In genomic region chr4:116782171-116782570, GRCm38 (mm10) we compare ENCODE assay signal across 17 mouse cellular contexts. TPM values are rescaled to one million over a fixed set of nuclear protein-coding genes. Genes with fewer than 3 reads are reported as not detected.
A peak's percentile ranks its signal among the peaks of the same experiment; 100 is the strongest.
DNase-seq lines count a peak whose midpoint lies in the region; ATAC-seq and TF ChIP-seq lines count a peak whose summit lies in the region.
"Had no signal": no experiment of that assay in that cellular context is flagged by ENCODE, and none has a peak within 500 bp of the region (broad histone marks: within the 10 kb centered on the region; RNA-seq: fewer than 3 reads in every experiment).

No protein-coding gene starts in this region.

- DNase-seq in forebrain, embryonic 10.5 days (ENCODE audit: extremely low spot score, low spot score) = peak; percentile 29
- no peak for DNase-seq in forebrain, postnatal 0 days
- DNase-seq in left cerebral cortex, adult 2 months (ENCODE audit: extremely low spot score in 1 of 2, low spot score in 2 of 2) = no peak
- DNase-seq in left cerebral cortex, postnatal 36 days (ENCODE audit: low spot score in 2 of 2) = no peak
- peak; percentile 78 for DNase-seq in brain, adult 2 months (ENCODE audit: low read depth, low spot score)
- no peak for DNase-seq in ovary, adult 18-20 months (ENCODE audit: low spot score)
- no peak for DNase-seq in heart, postnatal 14 days
- DNase-seq: adrenal gland, adult 8-10 months; liver, embryonic 13.5 days; lung, postnatal 14 days; thymus, postnatal 25 days had no signal

- intact Hi-C loops in left cerebral cortex, adult 2 months (cut with DNase I) = no loop called here
- intact Hi-C loops in left cerebral cortex, postnatal 36 days (cut with DNase I) = no loop called here
- intact Hi-C loops in heart, postnatal 14 days (cut with DNase I) = no loop called here

- 7% methylated on average over 8 of the region's 8 CpGs for WGBS in forebrain, embryonic 10.5 days
- 9% methylated on average over 8 of the region's 8 CpGs for WGBS in forebrain, postnatal 0 days
- WGBS in midbrain, embryonic 13.5 days = 5% methylated on average over 8 of the region's 8 CpGs

- TF ChIP-seq CTCF in forebrain, postnatal 0 days (IDR thresholded peaks at IDR 0.05; ENCODE audit: low read depth) = no peak
- no peak for TF ChIP-seq CTCF in left cerebral cortex, adult 2 months (IDR thresholded peaks at IDR 0.05)

- H3K27me3 ChIP-seq in forebrain, embryonic 10.5 days (ENCODE audit: poor library complexity, severe bottlenecking) = 0 out of 2 replicates have a peak, but pooled peaks cover 7% of the 10 kb centered on the region
- no peaks in the 10 kb centered on the region for H3K27me3 ChIP-seq in forebrain, postnatal 0 days (ENCODE audit: insufficient read depth, low read length)
- 0 out of 2 replicates have a peak, but pooled peaks cover 2% of the 10 kb centered on the region for H3K27me3 ChIP-seq in midbrain, embryonic 13.5 days
- H3K27me3 ChIP-seq: embryonic facial prominence, embryonic 13.5 days; kidney, embryonic 15.5 days; liver, embryonic 13.5 days; Patski had no signal

- H3K4me2 ChIP-seq in forebrain, postnatal 0 days (ENCODE audit: low read depth) = no peak overlapping the region
- peak overlapping the region; percentile 9; the same call in 1 of the 2 replicates for H3K4me2 ChIP-seq in midbrain, embryonic 13.5 days (replicated peaks)
- H3K4me2 ChIP-seq: embryonic facial prominence, embryonic 13.5 days; heart, embryonic 11.5 days; kidney, embryonic 15.5 days; liver, embryonic 13.5 days had no signal

- no peaks in the 10 kb centered on the region for H3K36me3 ChIP-seq in forebrain, embryonic 10.5 days (replicated peaks)
- no peaks in the 10 kb centered on the region for H3K36me3 ChIP-seq in forebrain, postnatal 0 days (ENCODE audit: insufficient read depth)
- no peaks in the 10 kb centered on the region for H3K36me3 ChIP-seq in midbrain, embryonic 13.5 days
- H3K36me3 ChIP-seq: embryonic facial prominence, embryonic 13.5 days; kidney, embryonic 15.5 days; liver, embryonic 13.5 days had no signal

- ATAC-seq in forebrain, postnatal 0 days = no peak; the same call in 1 of the 2 replicates
- ATAC-seq in midbrain, embryonic 13.5 days = no peak
- ATAC-seq: Patski had no signal

- peaks cover 20% of the 10 kb centered on the region for H3K4me1 ChIP-seq in forebrain, embryonic 10.5 days
- no peaks in the 10 kb centered on the region for H3K4me1 ChIP-seq in forebrain, postnatal 0 days (ENCODE audit: insufficient read depth)
- H3K4me1 ChIP-seq in midbrain, embryonic 13.5 days (replicated peaks) = peaks cover 9% of the 10 kb centered on the region
- H3K4me1 ChIP-seq: embryonic facial prominence, embryonic 13.5 days; kidney, embryonic 15.5 days; liver, embryonic 13.5 days had no signal

- no peak overlapping the region for H3K9ac ChIP-seq in forebrain, postnatal 0 days
- H3K9ac ChIP-seq in midbrain, embryonic 13.5 days (replicated peaks) = peak overlapping the region; percentile 30; the same call in 1 of the 2 replicates
- H3K9ac ChIP-seq: embryonic facial prominence, embryonic 13.5 days; kidney, embryonic 15.5 days; liver, embryonic 13.5 days had no signal

- peaks cover 5% of the 10 kb centered on the region; the same call in 1 of the 2 replicates for H3K9me3 ChIP-seq in forebrain, embryonic 10.5 days
- H3K9me3 ChIP-seq in forebrain, postnatal 0 days (ENCODE audit: low read length) = no peaks in the 10 kb centered on the region
- H3K9me3 ChIP-seq in midbrain, embryonic 13.5 days = 0 out of 2 replicates have a peak, but pooled peaks cover 4% of the 10 kb centered on the region
- H3K9me3 ChIP-seq: embryonic facial prominence, embryonic 13.5 days; kidney, embryonic 15.5 days had no signal

- peak overlapping the region; percentile 24; the same call in 1 of the 2 replicates for H3K4me3 ChIP-seq in forebrain, embryonic 10.5 days
- H3K4me3 ChIP-seq in forebrain, postnatal 0 days (ENCODE audit: low read depth, low read length) = no peak overlapping the region
- H3K4me3 ChIP-seq in left cerebral cortex, adult 2 months = no peak overlapping the region
- H3K4me3 ChIP-seq in midbrain, embryonic 13.5 days (replicated peaks) = no peak overlapping the region
- H3K4me3 ChIP-seq: embryonic facial prominence, embryonic 13.5 days; kidney, embryonic 15.5 days; liver, embryonic 13.5 days; myocyte had no signal

- H3K27ac ChIP-seq in forebrain, embryonic 10.5 days = peak overlapping the region; percentile 76
- H3K27ac ChIP-seq in forebrain, postnatal 0 days (ENCODE audit: low read depth, low read length) = no peak overlapping the region
- H3K27ac ChIP-seq in left cerebral cortex, adult 2 months = peak overlapping the region; percentile 57
- H3K27ac ChIP-seq in midbrain, embryonic 13.5 days = peak overlapping the region; percentile 27; the same call in 1 of the 2 replicates
- H3K27ac ChIP-seq: embryonic facial prominence, embryonic 13.5 days; kidney, embryonic 15.5 days; liver, embryonic 13.5 days had no signal

RNA-seq across cellular contexts. Expression of gene Toe1, which starts 25.3 kb away (rescaled TPM):
- 41.3 and 44.1 TPM in 2 replicates for polyA plus RNA-seq in forebrain, embryonic 10.5 days (2016; fragmentation: Nextera tagmentation; extraction: Ambion mirVana)
- 34.2 and 39.9 TPM in 2 replicates for total RNA-seq in forebrain, postnatal 0 days (2014; rRNA removed)
- 20.2 and 23.2 TPM in 2 replicates for polyA plus RNA-seq in forebrain, postnatal 0 days (2015; fragmentation: Nextera tagmentation; extraction: Ambion mirVana)
- total RNA-seq in left cerebral cortex, adult 2 months (2021) = 10 to 100 TPM; 13.0 to 13.4 TPM
- 10 to 100 TPM; 10.7 to 12.1 TPM for total RNA-seq in left cerebral cortex, postnatal 36 days (2021)
- polyA plus RNA-seq in midbrain, embryonic 13.5 days (2015; fragmentation: Nextera tagmentation; extraction: Ambion mirVana) = 30.3 and 33.1 TPM in 2 replicates
- 1 to 10 TPM; 8.6 to 9.3 TPM for total RNA-seq in heart, postnatal 14 days (2021)

RNA-seq across cellular contexts. Expression of gene Mutyh, which starts 25.4 kb away (rescaled TPM):
- 30.4 and 30.6 TPM in 2 replicates for polyA plus RNA-seq in forebrain, embryonic 10.5 days (2016; fragmentation: Nextera tagmentation; extraction: Ambion mirVana)
- 12.9 and 13.6 TPM in 2 replicates for total RNA-seq in forebrain, postnatal 0 days (2014; rRNA removed)
- polyA plus RNA-seq in forebrain, postnatal 0 days (2015; fragmentation: Nextera tagmentation; extraction: Ambion mirVana) = 3.2 and 4.7 TPM in 2 replicates
- 1 to 10 TPM; 2.5 to 3.8 TPM for total RNA-seq in left cerebral cortex, adult 2 months (2021)
- 1 to 10 TPM; 1.6 to 3.0 TPM for total RNA-seq in left cerebral cortex, postnatal 36 days (2021)
- 10.2 and 10.6 TPM in 2 replicates for polyA plus RNA-seq in midbrain, embryonic 13.5 days (2015; fragmentation: Nextera tagmentation; extraction: Ambion mirVana)
- total RNA-seq in heart, postnatal 14 days (2021) = under 1 TPM; 0.88 to 0.96 TPM

RNA-seq across cellular contexts. Expression of gene Hpdl, which starts 39.3 kb away (rescaled TPM):
- 1.5 and 2.2 TPM in 2 replicates for polyA plus RNA-seq in forebrain, embryonic 10.5 days (2016; fragmentation: Nextera tagmentation; extraction: Ambion mirVana)
- total RNA-seq in forebrain, postnatal 0 days (2014; rRNA removed) = 0.38 and 0.43 TPM in 2 replicates
- polyA plus RNA-seq in forebrain, postnatal 0 days (2015; fragmentation: Nextera tagmentation; extraction: Ambion mirVana) = 0.74 and 0.78 TPM in 2 replicates
- 1 to 10 TPM; 1.4 to 1.6 TPM for total RNA-seq in left cerebral cortex, adult 2 months (2021)
- total RNA-seq in left cerebral cortex, postnatal 36 days (2021) = 1 to 10 TPM in 1 of 2 experiments, under 1 TPM in 1; 0.72 to 1.1 TPM
- 0.62 and 1.0 TPM in 2 replicates for polyA plus RNA-seq in midbrain, embryonic 13.5 days (2015; fragmentation: Nextera tagmentation; extraction: Ambion mirVana)
- 1 to 10 TPM; 3.2 to 3.6 TPM for total RNA-seq in heart, postnatal 14 days (2021)

Comparison
In these comparisons a context has a peak if more than half of its experiments do, and no peak if none do; other contexts are left out.
1. DNase-seq: peak in forebrain, embryonic 10.5 days (single experiment) and brain, adult 2 months (single experiment); none in forebrain, postnatal 0 days (single experiment), left cerebral cortex, adult 2 months (0 of 2), left cerebral cortex, postnatal 36 days (0 of 2), ovary, adult 18-20 months (single experiment) and heart, postnatal 14 days (0 of 2).